Mouse (Mus musculus) C2C12 (cell line): Measurements from ENCODE around the gene Sgk1.

Source experiments
- CEBPB ChIP-seq: IDR thresholded peaks from one replicate; pipeline ENCODE4 v1.6.1; 2011; ENCODE audit warnings: low read depth, mild to moderate bottlenecking, control low read depth, moderate library complexity
- CTCF ChIP-seq: IDR thresholded peaks from one replicate; pipeline ENCODE4 v1.5.1; 2011; ENCODE audit not compliant: control insufficient read depth, insufficient read depth, insufficient read length
- MAX ChIP-seq: IDR thresholded peaks from one replicate; pipeline ENCODE4 v1.6.1; 2011; ENCODE audit warnings: mild to moderate bottlenecking, control low read depth

DNA sequence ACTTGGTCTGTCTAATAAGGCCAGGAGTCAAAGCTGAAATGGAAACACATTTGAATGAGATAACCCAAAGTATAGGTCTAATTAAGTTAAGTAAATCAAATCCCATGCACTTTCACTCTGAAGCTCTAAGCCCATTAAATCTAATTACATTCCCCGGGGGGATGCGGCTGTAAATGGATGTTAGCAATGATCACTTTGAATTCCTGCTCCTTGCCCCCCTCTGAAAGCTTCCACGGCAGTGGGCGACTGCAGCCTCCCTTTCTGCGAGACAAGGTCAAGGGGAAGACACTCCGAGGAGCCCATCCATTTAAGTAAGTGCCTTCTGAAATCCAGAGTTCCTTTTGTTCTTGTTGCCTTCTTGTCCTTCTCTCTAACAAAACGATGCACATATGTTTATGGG is 46.9 kb upstream of the Sgk1 start:
- TF ChIP-seq CEBPB (no peak), CTCF (no peak), MAX (no peak)
